Mouse (Mus musculus): ENCODE results near the gene Ttk. TPM values are rescaled to one million over a fixed set of nuclear protein-coding genes. Genes with fewer than 3 reads are reported as not detected.
A peak's percentile ranks its signal among the peaks of the same experiment; 100 is the strongest.

Gene Ttk
- polyA plus RNA-seq (2015; fragmentation: Nextera tagmentation; extraction: Ambion mirVana) = 36.5 and 36.9 TPM in 2 replicates

GRCm38 (mm10) chr9:83833811-83834747 lies at the start of gene Ttk:
TSS of gene Ttk (plus strand) at chr9:83834689.
- no peaks in the 10 kb centered on the region for H3K36me3 ChIP-seq (ENCODE audit: insufficient read depth, low read length)
- H3K27me3 ChIP-seq (ENCODE audit: insufficient read depth, low read length) = no peaks in the 10 kb centered on the region
- H3K4me3 ChIP-seq (ENCODE audit: low read length) = peak within 1 kb of the TSS; percentile 92
- H3K9me3 ChIP-seq (ENCODE audit: low read length) = no peaks in the 10 kb centered on the region
- under 1% methylated on average over 38 of the region's 38 CpGs for WGBS
- peaks cover 14% of the 10 kb centered on the region for H3K4me1 ChIP-seq (ENCODE audit: insufficient read depth, low read length)
- ATAC-seq (ENCODE audit: low FRiP score, low TSS enrichment) = peak; percentile 99
- H3K9ac ChIP-seq (replicated peaks; ENCODE audit: low read length) = peak within 1 kb of the TSS; percentile 85
- peak within 1 kb of the TSS; percentile 77 for H3K4me2 ChIP-seq (replicated peaks; ENCODE audit: low read depth, low read length)
- peak within 1 kb of the TSS; percentile 82 for H3K27ac ChIP-seq (ENCODE audit: low read length)

DNA sequence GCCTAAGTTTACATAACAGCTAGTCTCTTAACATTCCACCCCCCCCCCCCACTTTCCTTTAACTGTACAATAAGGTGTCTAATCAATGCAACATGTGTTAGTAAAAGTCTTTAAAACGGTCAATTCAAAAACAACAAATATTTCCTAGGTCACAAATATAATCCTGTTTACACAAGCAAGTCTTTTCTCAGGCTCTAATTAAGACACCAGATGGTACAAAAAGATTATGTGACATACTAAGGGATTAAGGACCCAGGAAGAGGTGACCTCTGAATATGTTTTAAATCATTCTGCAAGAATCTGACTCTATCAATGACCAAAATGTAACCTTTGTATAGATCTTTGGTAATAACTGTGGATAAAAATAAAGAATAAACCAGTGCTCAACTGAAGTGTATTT lies 49.0 kb upstream of the Ttk start:
- Histone ChIP-seq H3K9ac (replicated peaks; ENCODE audit: low read length) (no peak overlapping the region), H3K36me3 (ENCODE audit: insufficient read depth, low read length) (no peaks in the 10 kb centered on the region), H3K9me3 (ENCODE audit: low read length) (no peaks in the 10 kb centered on the region), H3K4me3 (ENCODE audit: low read length) (no peak overlapping the region), H3K27ac (ENCODE audit: low read length) (no peak overlapping the region), H3K4me2 (replicated peaks; ENCODE audit: low read depth, low read length) (no peak overlapping the region), H3K27me3 (ENCODE audit: insufficient read depth, low read length) (no peaks in the 10 kb centered on the region), H3K4me1 (ENCODE audit: insufficient read depth, low read length) (no peaks in the 10 kb centered on the region)
- ATAC-seq (ENCODE audit: low FRiP score, low TSS enrichment) = no peak
- whole genome bisulfite sequencing = 72% methylated on average over 1 of the region's 1 CpGs

- no peaks in the 10 kb centered on the region for H3K36me3 ChIP-seq (ENCODE audit: insufficient read depth, low read length)
- no peaks in the 10 kb centered on the region for H3K27me3 ChIP-seq (ENCODE audit: insufficient read depth, low read length)
- ATAC-seq (ENCODE audit: low FRiP score, low TSS enrichment) = no peak
- H3K27ac ChIP-seq (ENCODE audit: low read length) = no peak overlapping the region
- H3K4me1 ChIP-seq (ENCODE audit: insufficient read depth, low read length) = no peaks in the 10 kb centered on the region
- H3K9me3 ChIP-seq (ENCODE audit: low read length) = no peaks in the 10 kb centered on the region
- no peak overlapping the region for H3K9ac ChIP-seq (replicated peaks; ENCODE audit: low read length)
- H3K4me2 ChIP-seq (replicated peaks; ENCODE audit: low read depth, low read length) = no peak overlapping the region
- H3K4me3 ChIP-seq (ENCODE audit: low read length) = no peak overlapping the region
- WGBS = 91% methylated on average over 6 of the region's 6 CpGs
These were observed 45.2 kb upstream of the Ttk start for GRCm38 (mm10) chr9:83789326-83789725.

DNA sequence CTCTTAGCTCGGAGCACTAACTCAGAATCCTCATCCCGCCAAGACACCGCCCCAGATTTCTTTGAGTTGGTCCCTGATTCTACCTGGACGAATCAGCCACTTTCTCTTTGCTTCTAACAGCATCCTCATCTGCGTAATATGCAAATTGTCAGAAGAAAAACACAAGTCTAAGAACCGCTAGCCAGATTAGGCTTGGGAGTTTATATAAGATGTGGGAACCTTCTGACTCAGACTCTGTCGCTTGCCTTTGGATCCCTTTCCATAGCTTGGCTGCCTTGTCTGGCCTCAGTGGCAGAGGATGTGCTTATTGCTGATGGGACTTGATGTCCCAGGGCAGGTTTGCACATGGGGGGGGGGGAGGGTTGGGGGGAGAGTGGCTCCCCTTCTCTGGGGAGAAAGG lies 37.6 kb upstream of the Ttk start:
- Histone ChIP-seq H3K36me3 (ENCODE audit: insufficient read depth, low read length) (no peaks in the 10 kb centered on the region), H3K4me2 (replicated peaks; ENCODE audit: low read depth, low read length) (no peak overlapping the region), H3K4me1 (ENCODE audit: insufficient read depth, low read length) (no peaks in the 10 kb centered on the region), H3K27ac (ENCODE audit: low read length) (no peak overlapping the region), H3K9ac (replicated peaks; ENCODE audit: low read length) (no peak overlapping the region), H3K4me3 (ENCODE audit: low read length) (no peak overlapping the region), H3K27me3 (ENCODE audit: insufficient read depth, low read length) (no peaks in the 10 kb centered on the region), H3K9me3 (ENCODE audit: low read length) (no peaks in the 10 kb centered on the region)
- WGBS = 91% methylated on average over 7 of the region's 7 CpGs
- ATAC-seq (ENCODE audit: low FRiP score, low TSS enrichment) = no peak

DNA sequence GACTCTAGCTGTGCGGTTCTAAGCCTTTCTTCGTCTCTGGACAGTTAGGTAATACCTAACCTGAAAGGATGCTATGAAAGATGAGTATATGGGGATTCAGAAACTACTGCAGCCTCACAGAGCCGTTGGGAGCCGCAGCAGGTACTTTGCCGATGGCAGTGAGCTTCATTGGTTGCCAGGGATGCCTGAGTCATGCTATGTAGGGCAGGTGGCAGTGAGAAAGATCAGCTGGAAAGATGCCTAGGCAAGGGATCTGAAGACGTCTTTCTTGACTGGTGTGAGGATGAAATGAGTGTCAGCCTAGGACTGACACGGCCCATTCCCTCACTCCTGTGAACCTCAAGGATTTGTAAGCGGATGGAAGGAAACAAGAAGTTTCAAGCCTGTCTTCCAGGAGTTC lies 36.6 kb upstream of the Ttk start:
- H3K9me3 ChIP-seq (ENCODE audit: low read length) = no peaks in the 10 kb centered on the region
- no peaks in the 10 kb centered on the region for H3K27me3 ChIP-seq (ENCODE audit: insufficient read depth, low read length)
- no peak overlapping the region for H3K9ac ChIP-seq (replicated peaks; ENCODE audit: low read length)
- 91% methylated on average over 8 of the region's 8 CpGs for WGBS
- H3K36me3 ChIP-seq (ENCODE audit: insufficient read depth, low read length) = no peaks in the 10 kb centered on the region
- ATAC-seq (ENCODE audit: low FRiP score, low TSS enrichment) = no peak
- no peaks in the 10 kb centered on the region for H3K4me1 ChIP-seq (ENCODE audit: insufficient read depth, low read length)
- no peak overlapping the region for H3K4me3 ChIP-seq (ENCODE audit: low read length)
- H3K27ac ChIP-seq (ENCODE audit: low read length) = no peak overlapping the region
- H3K4me2 ChIP-seq (replicated peaks; ENCODE audit: low read depth, low read length) = no peak overlapping the region

DNA sequence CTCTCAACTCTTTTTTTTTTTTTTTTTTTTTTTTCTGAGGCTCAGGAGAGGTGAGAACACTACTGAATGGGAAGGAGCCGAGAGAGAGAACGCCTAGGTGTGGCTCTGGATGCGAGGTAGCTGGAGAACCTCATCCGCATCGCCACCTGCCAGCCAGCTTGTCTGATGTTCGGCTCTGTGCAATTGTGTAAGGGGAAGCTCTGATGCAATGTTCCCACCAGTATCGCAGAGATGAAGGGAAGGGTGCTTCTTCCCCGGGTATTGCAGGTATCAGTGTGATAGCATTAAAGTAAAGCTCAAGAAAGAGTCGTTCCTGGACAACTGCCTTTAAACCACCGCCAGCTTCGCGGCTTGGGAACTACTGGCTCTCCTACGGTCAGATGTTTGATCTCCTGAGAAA lies 30.1 kb upstream of the Ttk start:
- H3K27me3 ChIP-seq (ENCODE audit: insufficient read depth, low read length) = peaks cover 14% of the 10 kb centered on the region
- no peaks in the 10 kb centered on the region for H3K9me3 ChIP-seq (ENCODE audit: low read length)
- H3K27ac ChIP-seq (ENCODE audit: low read length) = no peak overlapping the region
- no peak overlapping the region for H3K4me3 ChIP-seq (ENCODE audit: low read length)
- ATAC-seq (ENCODE audit: low FRiP score, low TSS enrichment) = no peak
- no peaks in the 10 kb centered on the region for H3K36me3 ChIP-seq (ENCODE audit: insufficient read depth, low read length)
- H3K4me2 ChIP-seq (replicated peaks; ENCODE audit: low read depth, low read length) = no peak overlapping the region; the same call in 1 of the 2 replicates
- H3K4me1 ChIP-seq (ENCODE audit: insufficient read depth, low read length) = peaks cover 16% of the 10 kb centered on the region
- WGBS = 57% methylated on average over 13 of the region's 13 CpGs
- H3K9ac ChIP-seq (replicated peaks; ENCODE audit: low read length) = no peak overlapping the region

GRCm38 (mm10) chr9:83805164-83805976 lies 29.1 kb upstream of the Ttk start:
- Histone ChIP-seq H3K9me3 (ENCODE audit: low read length) (no peaks in the 10 kb centered on the region), H3K9ac (replicated peaks; ENCODE audit: low read length) (peak overlapping the region; percentile 69), H3K4me2 (replicated peaks; ENCODE audit: low read depth, low read length) (peak overlapping the region; percentile 100), H3K4me1 (ENCODE audit: insufficient read depth, low read length) (peaks cover 16% of the 10 kb centered on the region), H3K27me3 (ENCODE audit: insufficient read depth, low read length) (peaks cover 14% of the 10 kb centered on the region), H3K4me3 (ENCODE audit: low read length) (peak overlapping the region; percentile 70), H3K27ac (ENCODE audit: low read length) (no peak overlapping the region), H3K36me3 (ENCODE audit: insufficient read depth, low read length) (no peaks in the 10 kb centered on the region)
- ATAC-seq (ENCODE audit: low FRiP score, low TSS enrichment) = peak; percentile 84
- WGBS = under 1% methylated on average over 37 of the region's 37 CpGs

DNA sequence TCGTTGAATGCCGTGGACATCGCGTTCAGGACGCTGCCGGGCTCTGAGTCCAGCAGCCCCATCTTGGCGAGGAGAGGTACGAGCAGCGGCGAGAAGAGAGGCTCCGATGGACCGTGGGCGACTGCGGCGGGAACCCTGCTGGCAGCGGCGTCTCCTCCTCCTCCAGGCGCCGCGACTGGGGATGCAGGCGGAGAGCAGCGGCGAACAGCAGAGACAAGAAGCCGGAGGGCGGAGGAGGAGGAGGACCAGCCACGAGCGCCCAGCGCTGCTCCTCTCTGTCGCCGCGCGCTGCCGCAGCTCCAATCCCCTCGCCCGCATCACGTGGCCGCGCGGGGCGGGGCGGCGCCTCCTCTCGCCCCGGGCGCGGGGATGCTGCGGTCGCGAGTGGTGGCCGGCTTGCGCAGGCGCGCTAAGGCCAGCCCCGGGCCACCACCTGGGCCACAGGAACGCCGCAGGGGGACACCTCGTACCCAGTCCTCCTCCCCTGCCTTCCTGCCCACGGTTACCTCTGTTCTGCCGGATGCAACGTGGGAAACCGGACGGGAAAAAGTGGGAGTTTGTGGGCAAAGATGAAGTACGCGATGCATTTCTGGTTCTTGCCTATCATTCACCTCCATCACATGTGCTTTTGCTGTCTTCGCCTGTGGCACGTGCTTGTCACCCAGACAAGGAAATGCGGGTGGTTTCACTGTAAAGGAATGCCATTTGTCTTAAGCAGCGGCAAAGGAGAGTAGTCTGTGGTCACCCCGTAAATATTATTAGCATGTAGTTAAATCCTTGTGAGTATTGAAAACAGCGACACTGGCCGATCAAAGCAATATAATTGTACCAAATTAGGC lies 28.3 kb upstream of the Ttk start, which contains the start of gene Elovl4:
Elovl4 (minus strand) TSS at position 301 of the 839 bp plus-strand sequence.
- Histone ChIP-seq H3K27ac (ENCODE audit: low read length) (no peak within 1 kb of the TSS), H3K4me3 (ENCODE audit: low read length) (peak within 1 kb of the TSS; percentile 70), H3K36me3 (ENCODE audit: insufficient read depth, low read length) (no peaks in the 10 kb centered on the region), H3K9ac (replicated peaks; ENCODE audit: low read length) (peak within 1 kb of the TSS; percentile 69), H3K9me3 (ENCODE audit: low read length) (no peaks in the 10 kb centered on the region), H3K27me3 (ENCODE audit: insufficient read depth, low read length) (peaks cover 14% of the 10 kb centered on the region), H3K4me1 (ENCODE audit: insufficient read depth, low read length) (peaks cover 16% of the 10 kb centered on the region), H3K4me2 (replicated peaks; ENCODE audit: low read depth, low read length) (peak within 1 kb of the TSS; percentile 100)
- 2% methylated on average over 56 of the region's 71 CpGs for WGBS
- ATAC-seq (ENCODE audit: low FRiP score, low TSS enrichment) = peak; percentile 88

DNA sequence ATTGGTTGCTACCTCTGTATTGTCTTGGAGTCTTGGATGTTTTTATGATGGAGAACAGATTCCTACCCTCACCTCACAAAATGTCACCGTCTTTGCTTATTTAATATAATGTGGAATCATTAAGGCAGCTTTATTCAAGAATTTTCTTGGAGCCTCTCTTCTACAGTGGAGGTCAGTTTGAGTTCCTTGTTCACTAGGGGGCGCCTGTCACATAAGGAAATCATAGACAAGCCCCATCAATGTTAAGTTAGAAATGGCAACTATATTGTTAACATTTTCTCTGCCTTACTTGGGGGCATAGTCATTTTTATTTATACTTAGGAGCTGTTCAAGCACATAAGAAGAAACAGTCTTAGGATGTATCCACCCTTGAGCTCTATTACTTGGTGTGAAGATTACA lies 26.9 kb upstream of the Ttk start:
- Histone ChIP-seq H3K4me2 (replicated peaks; ENCODE audit: low read depth, low read length) (no peak overlapping the region), H3K4me1 (ENCODE audit: insufficient read depth, low read length) (peaks cover 16% of the 10 kb centered on the region), H3K27ac (ENCODE audit: low read length) (no peak overlapping the region), H3K27me3 (ENCODE audit: insufficient read depth, low read length) (peaks cover 14% of the 10 kb centered on the region), H3K4me3 (ENCODE audit: low read length) (no peak overlapping the region), H3K9me3 (ENCODE audit: low read length) (no peaks in the 10 kb centered on the region), H3K9ac (replicated peaks; ENCODE audit: low read length) (no peak overlapping the region), H3K36me3 (ENCODE audit: insufficient read depth, low read length) (no peaks in the 10 kb centered on the region)
- WGBS = 9% methylated on average over 2 of the region's 2 CpGs
- ATAC-seq (ENCODE audit: low FRiP score, low TSS enrichment) = no peak

Data from kidney, embryonic 16.5 days (tissue).